Mouse (Mus musculus) midbrain, postnatal 0 days (tissue): ENCODE results near the gene Plcl1. TPM values are rescaled to one million over a fixed set of nuclear protein-coding genes. Genes with fewer than 3 reads are reported as not detected.

Experiments
- ATAC-seq: fragments of 200-750 bp; cut with Nextera tagmentation; 2 replicates; pipeline ENCODE4 v1.8.0; 2017; ENCODE audit warnings: moderate number of reproducible peaks, mild to moderate bottlenecking, moderate TSS enrichment, moderate library complexity; ENCODE audit not compliant: low FRiP score
- DNase-seq: peaks from one replicate; pipeline ENCODE4 v3.0.0-alpha.2; 2015; ENCODE audit warnings: low spot score
- H3K27ac ChIP-seq: fragments of 300-500 bp; sonication (generic); 2 replicates; pipeline ENCODE4 v1.5.1; 2014; ENCODE audit warnings: low read depth, mild to moderate bottlenecking, low read length, mixed read lengths
- H3K27me3 ChIP-seq: fragments of 300-500 bp; sonication (generic); 2 replicates; pipeline ENCODE4 v1.6.1; 2014; ENCODE audit warnings: low read length, control low read depth, mixed read lengths; ENCODE audit not compliant: insufficient read depth
- H3K36me3 ChIP-seq: fragments of 300-500 bp; sonication (generic); 2 replicates; pipeline ENCODE4 v1.6.1; 2014; ENCODE audit warnings: low read length, control low read depth, mixed read lengths; ENCODE audit not compliant: insufficient read depth
- H3K4me1 ChIP-seq: fragments of 300-500 bp; sonication (generic); 2 replicates; pipeline ENCODE4 v1.6.1; 2014; ENCODE audit warnings: mild to moderate bottlenecking, control low read depth, antibody characterized with exemption, low read length, mixed read lengths; ENCODE audit not compliant: insufficient read depth
- H3K4me2 ChIP-seq: fragments of 300-500 bp; sonication (generic); 2 replicates; pipeline ENCODE4 v1.6.1; 2014; ENCODE audit warnings: low read depth, mild to moderate bottlenecking, low read length, mixed read lengths; ENCODE audit not compliant: poor library complexity, severe bottlenecking
- H3K4me3 ChIP-seq: fragments of 300-500 bp; sonication (generic); 2 replicates; pipeline ENCODE4 v1.5.1; 2014; ENCODE audit warnings: low read depth, mild to moderate bottlenecking, low read length, moderate library complexity
- H3K9ac ChIP-seq: fragments of 300-500 bp; sonication (generic); replicated peaks from 2 replicates; pipeline ENCODE4 v1.6.1; 2014; ENCODE audit warnings: mild to moderate bottlenecking, low read length, moderate library complexity, mixed read lengths; ENCODE audit not compliant: poor library complexity, severe bottlenecking
- H3K9me3 ChIP-seq: fragments of 300-500 bp; sonication (generic); 2 replicates; pipeline ENCODE4 v1.6.1; 2016; ENCODE audit warnings: low read length, control low read depth
- CTCF ChIP-seq: IDR thresholded peaks from 2 replicates; pipeline ENCODE4 v1.5.1; 2016; ENCODE audit warnings: antibody characterized with exemption, mild to moderate bottlenecking
- WGBS: fragments of 180-500 bp; shearing (Covaris S2); extraction: QIAGEN DNeasy Blood & Tissue Kit; methylation state at CpG from one replicate; pipeline ENCODE4 v1.1.7; 2014; 5-methylcytosine and 5-hydroxymethylcytosine counted together
- polyA plus RNA-seq: library from polyadenylated mRNA; unstranded; fragments of >200 nt; fragmentation: Nextera tagmentation; extraction: Ambion mirVana; gene quantifications from 2 replicates; pipeline ENCODE4 v1.2.1, GENCODE M21; 2015
- total RNA-seq: library from RNA; depleted of rRNA; stranded (reverse); fragments of >200 nt; gene quantifications from 2 replicates; pipeline ENCODE4 v1.2.3, GENCODE M21; 2014

The Plcl1 gene
- total and polyA plus RNA-seq, 2 experiments from 2014 or later, result 3.9 to 9.4 TPM

DNA sequence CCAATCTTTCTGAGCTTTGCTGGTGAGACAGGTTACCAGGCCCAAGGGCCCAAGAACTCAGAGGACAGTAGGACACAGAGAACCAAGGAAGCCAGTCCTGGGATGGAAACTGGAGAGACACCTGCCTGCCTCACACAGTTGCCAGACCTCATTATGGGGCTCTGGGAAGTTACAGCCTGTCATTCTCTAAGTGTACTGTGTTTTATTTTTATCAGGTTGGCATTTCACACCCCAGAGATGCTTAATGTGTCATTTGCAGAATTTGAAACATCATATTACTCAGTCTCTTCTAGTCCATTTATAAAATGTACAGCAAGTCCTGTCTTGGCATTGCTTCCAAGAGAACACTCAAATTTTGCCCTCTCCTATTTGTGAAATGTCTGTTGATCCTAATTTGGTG is 111.5 kb downstream of the Plcl1 start:
- Histone ChIP-seq H3K9me3 (no peaks in the 10 kb centered on the region), H3K27ac (no peak overlapping the region), H3K4me3 (no peak overlapping the region), H3K4me1 (no peaks in the 10 kb centered on the region), H3K27me3 (no peaks in the 10 kb centered on the region), H3K9ac (no peak overlapping the region), H3K36me3 (no peaks in the 10 kb centered on the region), H3K4me2 (no peak overlapping the region)
- ATAC-seq (no peak), DNase-seq (no peak)
- TF ChIP-seq CTCF, result no peak

DNA sequence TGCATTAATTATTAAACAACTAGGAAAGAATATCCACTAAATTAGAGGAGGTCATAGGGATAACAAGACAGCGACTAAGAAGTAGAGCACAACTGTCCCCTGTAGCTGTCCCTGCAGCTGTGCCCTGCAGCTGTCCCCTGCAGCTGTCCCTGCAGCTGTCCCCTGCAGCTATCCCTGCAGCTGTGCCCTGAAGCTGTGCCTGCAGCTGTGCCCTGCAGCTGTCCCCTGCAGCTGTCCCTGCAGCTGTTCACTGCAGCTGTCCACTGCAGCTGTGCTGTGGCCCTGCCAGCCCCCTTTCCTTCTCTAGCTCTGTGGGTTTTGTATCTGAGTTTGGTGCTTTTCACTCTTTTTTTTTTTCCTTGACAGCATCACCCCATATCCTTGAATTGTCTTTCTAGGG is 118.2 kb downstream of the Plcl1 start:
- ATAC-seq, result no peak
- Histone ChIP-seq H3K36me3 (no peaks in the 10 kb centered on the region), H3K4me2 (no peak overlapping the region), H3K9me3 (no peaks in the 10 kb centered on the region), H3K27me3 (no peaks in the 10 kb centered on the region), H3K9ac (no peak overlapping the region), H3K4me1 (no peaks in the 10 kb centered on the region), H3K27ac (no peak overlapping the region), H3K4me3 (no peak overlapping the region)
- no peak for TF ChIP-seq CTCF
- no peak for DNase-seq
- 78% methylated on average over 1 of the region's 1 CpGs for WGBS

DNA sequence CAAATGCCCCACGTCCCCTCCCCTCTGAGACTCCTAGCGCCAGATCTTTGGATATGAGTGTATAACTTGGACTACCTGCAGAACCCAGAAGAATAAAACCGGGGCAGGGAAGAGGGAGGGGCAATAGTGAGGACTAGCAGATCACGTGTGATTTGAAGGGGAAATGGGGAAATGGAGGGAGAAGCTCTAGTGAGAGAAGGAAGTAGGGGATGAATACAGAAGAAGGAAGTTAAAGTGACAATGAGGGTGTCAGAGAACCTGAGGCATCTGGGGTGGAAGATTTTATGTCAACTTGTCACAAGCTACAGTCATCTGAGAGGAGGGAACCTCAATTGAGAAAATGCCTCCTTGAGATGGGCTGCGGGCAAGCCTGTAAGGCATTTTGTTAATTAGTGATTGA is 119.4 kb downstream of the Plcl1 start:
- no peaks in the 10 kb centered on the region for H3K9me3 ChIP-seq
- H3K9ac ChIP-seq, result no peak overlapping the region
- H3K4me3 ChIP-seq, result no peak overlapping the region
- no peak overlapping the region for H3K4me2 ChIP-seq
- ATAC-seq (no peak), DNase-seq (no peak)
- no peaks in the 10 kb centered on the region for H3K36me3 ChIP-seq
- WGBS, result 83% methylated on average over 5 of the region's 5 CpGs
- no peaks in the 10 kb centered on the region for H3K4me1 ChIP-seq
- TF ChIP-seq CTCF, result no peak
- H3K27me3 ChIP-seq, result no peaks in the 10 kb centered on the region
- no peak overlapping the region for H3K27ac ChIP-seq

- Histone ChIP-seq H3K4me2 (no peak overlapping the region), H3K4me3 (no peak overlapping the region), H3K9ac (no peak overlapping the region), H3K27ac (no peak overlapping the region), H3K9me3 (no peaks in the 10 kb centered on the region), H3K36me3 (no peaks in the 10 kb centered on the region), H3K4me1 (no peaks in the 10 kb centered on the region), H3K27me3 (no peaks in the 10 kb centered on the region)
- DNase-seq (no peak), ATAC-seq (no peak)
- WGBS, result 93% methylated on average over 2 of the region's 2 CpGs
- TF ChIP-seq CTCF, result no peak
Measured at GRCm38 (mm10) chr1:55525748-55526147, 120.0 kb downstream of the Plcl1 start.

DNA sequence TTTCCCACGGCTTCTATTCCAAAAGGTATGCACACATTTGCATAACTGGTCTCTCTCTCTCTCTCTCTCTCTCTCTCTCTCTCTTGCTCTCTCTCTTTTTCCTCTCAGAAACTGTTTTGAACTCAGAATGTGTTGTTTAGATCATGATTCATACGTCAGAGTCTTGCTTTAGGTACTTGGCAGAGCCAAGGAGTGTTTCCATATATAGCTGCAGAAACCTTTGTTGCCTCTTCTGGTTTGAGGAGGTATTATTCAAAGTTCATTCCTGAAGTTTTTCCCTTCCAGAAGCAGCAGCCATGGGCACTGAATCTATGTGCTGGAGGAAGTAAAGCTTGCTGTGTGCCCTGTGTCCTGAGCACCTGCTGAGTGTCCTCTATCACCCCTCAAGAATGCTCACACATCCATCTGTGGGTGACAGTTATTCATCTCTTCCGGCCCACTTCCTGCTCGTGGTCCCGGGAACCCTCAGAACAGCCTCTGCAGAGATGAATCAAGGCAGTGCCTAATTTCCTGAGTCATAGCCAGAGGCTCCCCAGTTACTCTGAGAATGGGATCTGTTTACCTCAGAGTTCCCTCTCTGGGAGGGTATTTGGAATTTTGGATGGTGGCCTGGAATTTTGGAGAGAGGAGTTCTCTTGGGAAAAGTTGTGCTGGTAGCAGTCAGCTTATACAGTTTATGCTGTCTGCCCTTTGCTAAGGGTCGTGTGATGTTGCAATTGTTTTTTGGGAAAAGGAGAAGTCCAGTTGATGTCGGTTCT is 123.0 kb downstream of the Plcl1 start:
- no peak overlapping the region for H3K9ac ChIP-seq
- no peak for DNase-seq
- no peak overlapping the region for H3K4me2 ChIP-seq
- no peaks in the 10 kb centered on the region for H3K9me3 ChIP-seq
- no peaks in the 10 kb centered on the region for H3K27me3 ChIP-seq
- WGBS, result 69% methylated on average over 7 of the region's 7 CpGs
- H3K27ac ChIP-seq, result no peak overlapping the region
- no peak overlapping the region for H3K4me3 ChIP-seq
- H3K36me3 ChIP-seq, result no peaks in the 10 kb centered on the region
- TF ChIP-seq CTCF, result no peak
- no peak for ATAC-seq
- no peaks in the 10 kb centered on the region for H3K4me1 ChIP-seq

GRCm38 (mm10) chr1:55533823-55534222 is 128.1 kb downstream of the Plcl1 start:
- H3K36me3 ChIP-seq, result no peaks in the 10 kb centered on the region
- no peaks in the 10 kb centered on the region for H3K4me1 ChIP-seq
- no peak overlapping the region for H3K27ac ChIP-seq
- H3K27me3 ChIP-seq, result no peaks in the 10 kb centered on the region
- no peak overlapping the region for H3K4me2 ChIP-seq
- no peak overlapping the region for H3K4me3 ChIP-seq
- WGBS, result 87% methylated on average over 1 of the region's 1 CpGs
- no peak overlapping the region for H3K9ac ChIP-seq
- no peaks in the 10 kb centered on the region for H3K9me3 ChIP-seq
- DNase-seq, result no peak
- ATAC-seq, result no peak
- TF ChIP-seq CTCF, result no peak
